Mouse (Mus musculus): ENCODE measurements around the gene Uba2.

- TF ChIP-seq CTCF (IDR thresholded peaks at IDR 0.05; ENCODE audit: low read depth, low read length) (no peak), GATA1 (IDR thresholded peaks at IDR 0.05; ENCODE audit: borderline replicate concordance, low read length) (no peak), TAL1 (conservative IDR thresholded peaks at IDR 0.05; ENCODE audit: low read depth, low read length) (no peak), POLR2AphosphoS5 (IDR thresholded peaks at IDR 0.05; ENCODE audit: insufficient replicate concordance, low read depth, low read length) (no peak)
Measured at GRCm38 (mm10) chr7:34094911-34095481, 74.4 kb downstream of the Uba2 start, which contains the start of gene Scgb1b30.

Data from G1E (cell line).